Mouse (Mus musculus) adrenal gland, postnatal 4 days (tissue): ENCODE results near the gene Raly. TPM values are rescaled to one million over a fixed set of nuclear protein-coding genes. Genes with fewer than 3 reads are reported as not detected.

Experiments
- DNase-seq, 2 experiments: peaks; one replicate each; pipeline ENCODE4 v3.0.0; 2021 to 2022; ENCODE audit warnings: low spot score in 2 of 2, mixed read lengths in 2 of 2
- long read RNA-seq, 2 experiments: library from polyadenylated mRNA; stranded (forward); transcript quantifications; one replicate each; pipeline ENCODE4 v2.0.0; 2021
- total RNA-seq, 2 experiments: library from RNA; stranded (reverse); gene quantifications; 2 replicates each; pipeline ENCODE4 v1.2.3; 2021

Raly gene
- 100 to 1,000 TPM; 216 to 223 TPM for total RNA-seq
- long read RNA-seq, experiment 1, partial matches to known transcripts: 1 of 13 reads
- long read RNA-seq, experiment 1, other reads (novel, unspliced or antisense): 3 of 13 reads
- long read RNA-seq, experiment 2, partial matches to known transcripts: 2 of 9 reads
- long read RNA-seq, experiment 2, other reads (novel, unspliced or antisense): 1 of 9 reads

DNA sequence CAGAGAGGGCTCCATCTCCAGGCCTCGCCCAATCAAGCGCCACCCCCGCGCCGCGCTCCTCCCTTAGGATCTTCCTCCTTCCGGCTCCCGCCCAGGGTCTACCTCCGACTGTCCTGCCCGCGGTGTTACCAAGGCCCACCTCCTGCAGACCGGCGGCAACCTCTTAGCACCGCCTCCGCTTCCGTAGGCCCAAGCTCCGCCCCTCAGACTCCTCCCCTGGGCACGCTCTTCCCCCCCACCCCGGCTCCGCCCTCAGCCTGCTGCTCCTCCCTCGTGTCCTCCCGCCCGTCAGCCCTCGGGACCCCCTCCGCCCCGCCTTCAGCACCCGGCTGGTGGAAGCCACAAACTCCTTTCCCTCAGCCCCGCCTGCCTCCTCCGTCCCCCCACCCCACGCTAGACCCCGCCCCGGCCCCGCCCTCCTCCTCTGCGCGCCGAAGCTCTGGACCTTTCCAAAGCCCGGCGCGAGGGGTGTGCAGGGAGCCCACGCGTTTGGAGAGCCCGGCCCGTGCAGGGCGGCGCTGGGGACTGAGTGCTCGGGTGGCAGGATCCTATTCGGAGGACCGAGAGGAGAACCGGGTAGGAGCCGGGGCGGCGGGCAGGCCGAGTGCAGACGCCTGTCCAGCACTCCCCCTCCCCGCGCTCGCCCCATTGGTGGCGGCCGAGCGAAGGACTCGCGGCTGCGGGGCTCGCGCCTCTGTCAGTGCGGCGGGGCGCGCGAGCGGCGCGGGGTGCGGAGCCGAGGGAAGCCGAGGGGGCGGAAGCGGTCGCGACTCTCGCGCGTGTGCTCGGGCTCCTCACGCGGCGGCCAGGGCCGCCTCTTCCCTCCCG lies at the start of gene Raly, which contains the start of gene a:
TSS of gene Raly (plus strand) at position 441 of the 828 bp plus-strand sequence.
TSS of gene a (plus strand) at position 747 of the 828 bp plus-strand sequence.
- peak; percentile 88 to 97 for DNase-seq

DNA sequence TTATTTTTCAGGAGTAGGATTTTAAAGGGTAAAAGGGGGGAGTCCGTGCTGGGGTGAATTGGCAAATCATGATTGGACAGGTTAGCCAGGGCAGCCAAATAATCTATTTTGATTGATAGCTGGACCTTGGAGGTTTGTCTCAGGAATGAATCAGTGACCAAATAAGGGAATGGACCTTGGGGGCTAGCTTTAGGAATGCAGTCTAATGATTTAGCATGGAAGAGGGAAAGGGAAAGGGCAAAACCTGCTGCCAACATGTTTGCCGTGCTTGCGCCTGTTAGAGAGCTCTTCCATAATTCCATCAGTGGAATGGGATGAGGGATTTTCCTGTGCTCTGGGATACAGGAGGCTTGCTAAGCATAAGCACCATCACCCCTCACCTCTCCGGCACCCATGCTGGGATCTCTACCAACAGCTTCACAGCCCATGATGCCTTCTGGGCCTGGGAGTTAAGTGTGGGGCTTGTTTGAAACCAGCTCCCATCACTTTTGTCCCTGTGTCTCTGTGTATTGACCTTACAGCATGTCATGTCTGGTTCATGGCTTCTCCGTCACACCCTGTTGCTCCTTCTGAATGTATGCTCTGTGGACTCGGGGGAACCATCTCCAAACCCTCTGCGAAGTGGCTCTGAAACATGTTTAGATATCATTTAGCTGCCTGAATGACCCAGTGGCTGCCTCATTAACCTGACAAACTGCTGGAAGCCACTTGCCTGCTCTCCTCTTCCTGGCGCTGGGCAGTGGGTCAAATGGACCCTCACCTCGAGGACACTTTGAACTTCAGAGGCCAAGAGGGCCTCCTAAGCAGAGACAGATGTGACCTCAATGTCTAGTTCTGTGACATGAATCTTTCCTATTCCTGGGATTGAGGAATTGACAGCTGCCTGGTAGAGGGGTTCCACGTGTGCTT lies 47.7 kb upstream of the Raly start:
- DNase-seq: no peak

DNA sequence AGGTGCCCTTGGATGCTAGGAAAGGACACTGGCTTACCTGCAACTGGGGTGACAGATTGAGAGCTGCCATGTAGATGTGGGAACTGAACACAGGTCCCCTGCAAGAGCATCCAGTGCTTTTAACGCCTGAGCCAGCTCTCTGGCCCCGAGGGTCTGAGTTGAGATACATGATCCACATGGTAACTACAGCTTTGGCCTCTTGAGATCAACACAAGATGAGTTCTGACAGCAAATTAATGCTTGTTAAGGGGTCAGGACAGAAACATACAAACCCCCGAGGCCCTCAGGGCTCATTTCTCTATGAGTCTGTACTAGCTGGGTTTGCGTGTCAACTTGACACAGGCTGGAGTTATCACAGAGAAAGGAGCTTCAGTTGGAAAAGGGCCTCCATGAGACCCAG lies 47.0 kb upstream of the Raly start:
- DNase-seq: no peak

DNA sequence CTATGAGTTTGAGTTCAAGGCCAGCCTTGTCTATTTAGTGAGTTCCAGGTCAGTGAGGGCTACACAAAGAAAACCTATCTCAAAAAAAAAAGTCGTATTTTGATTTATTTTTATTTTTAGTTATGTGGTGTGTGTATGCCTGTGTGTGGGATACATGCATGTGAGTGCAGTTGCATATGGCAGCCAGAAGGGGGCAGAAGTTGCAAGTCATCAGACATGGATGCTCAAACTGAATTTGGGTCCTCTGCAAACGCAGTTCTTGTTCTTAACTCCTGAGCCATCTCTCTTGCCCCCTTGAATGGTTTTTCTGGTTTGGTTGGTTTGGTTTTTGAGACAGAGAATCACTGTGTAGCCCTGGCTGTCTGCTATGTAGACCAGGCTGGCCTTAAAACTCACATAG lies 42.5 kb upstream of the Raly start:
- no peak for DNase-seq

DNA sequence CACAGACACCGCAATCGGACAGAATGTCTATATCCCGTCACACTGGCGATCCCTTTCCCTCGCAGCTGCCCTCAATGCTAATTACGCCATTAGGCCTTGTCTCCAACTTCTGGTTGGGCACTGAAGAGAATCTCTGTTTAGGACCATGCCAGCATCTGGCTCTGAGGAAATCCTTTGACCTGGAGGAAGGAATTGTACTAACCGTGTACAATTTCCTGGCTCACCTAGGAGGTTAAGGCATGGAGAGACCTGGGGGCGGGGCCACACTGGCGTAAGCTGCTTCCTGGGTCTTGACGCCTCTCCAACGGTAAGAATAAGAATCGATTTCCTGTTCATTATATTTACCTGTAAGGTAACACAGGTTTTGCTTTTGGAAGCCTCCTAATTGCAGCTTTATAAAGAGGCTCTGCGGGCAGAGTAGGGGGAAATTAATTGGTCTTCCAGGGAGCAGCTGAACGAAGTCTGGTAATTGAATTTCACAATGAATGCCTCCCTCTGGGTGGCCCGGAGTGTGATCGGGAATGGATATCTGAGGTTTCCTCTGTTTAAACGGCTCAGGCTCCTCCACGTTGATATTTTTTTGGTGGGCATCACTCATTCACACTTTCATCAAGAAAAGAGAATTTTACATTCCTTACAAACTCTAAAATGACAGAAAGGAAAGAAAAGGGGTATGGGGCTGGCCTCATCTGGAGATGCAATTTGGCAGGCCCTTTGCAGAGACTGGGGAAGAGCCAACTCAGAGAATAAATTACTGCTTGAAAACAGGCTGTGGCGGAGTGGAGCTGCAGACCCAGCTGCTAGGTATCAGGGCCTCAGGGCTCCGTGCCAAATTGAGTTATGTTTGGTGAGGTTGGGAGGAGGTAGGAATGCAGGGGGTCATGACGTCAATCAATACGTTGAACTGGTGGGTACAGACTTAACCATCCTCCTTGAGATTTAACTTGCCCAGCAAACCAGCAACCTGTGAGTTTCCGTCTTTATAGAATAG lies 41.6 kb upstream of the Raly start:
- DNase-seq: no peak

DNA sequence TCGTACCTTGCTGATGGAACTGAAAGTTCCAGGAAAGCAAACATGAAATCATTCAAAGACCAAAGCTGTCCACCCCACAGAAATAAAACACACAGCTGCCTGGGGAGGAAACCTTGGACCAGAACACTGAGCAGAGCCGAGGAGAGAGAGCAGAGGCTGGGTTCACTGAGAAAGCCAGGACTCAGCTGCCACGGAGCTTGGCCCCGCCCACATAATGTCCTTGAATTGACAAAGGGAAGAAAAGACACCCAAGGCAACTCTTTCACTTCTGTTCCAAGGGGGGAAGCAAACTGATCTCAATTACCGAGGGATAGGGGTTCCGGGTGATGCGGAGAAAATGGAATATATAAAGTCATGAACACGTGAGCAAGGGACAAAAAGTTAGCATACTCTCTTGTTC lies 39.0 kb upstream of the Raly start:
- DNase-seq: peak in 1 of 2 experiments; percentile 28

DNA sequence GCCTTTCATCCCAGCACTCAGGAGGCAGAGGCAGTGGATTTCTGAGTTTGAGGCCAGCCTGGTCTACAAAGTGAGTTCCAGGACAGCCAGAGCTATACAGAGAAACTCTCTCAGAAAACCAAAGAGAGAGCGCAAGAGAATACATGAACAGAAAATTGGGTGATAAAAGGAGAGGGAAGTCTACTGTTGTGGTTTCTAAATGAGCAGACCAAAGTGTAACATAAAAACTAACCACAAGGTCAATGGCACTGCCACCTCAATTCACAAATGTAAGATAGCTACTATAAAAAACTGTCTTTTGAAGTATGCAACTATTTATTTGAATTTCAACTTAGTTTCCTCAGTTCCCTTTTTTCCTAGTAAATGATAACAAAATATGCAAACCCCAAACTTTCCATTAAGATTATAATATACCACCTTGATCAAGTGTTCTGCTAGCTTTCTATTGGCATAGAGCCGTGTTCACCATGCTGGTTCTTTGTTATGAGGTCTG lies 36.8 kb upstream of the Raly start:
- no peak for DNase-seq

DNA sequence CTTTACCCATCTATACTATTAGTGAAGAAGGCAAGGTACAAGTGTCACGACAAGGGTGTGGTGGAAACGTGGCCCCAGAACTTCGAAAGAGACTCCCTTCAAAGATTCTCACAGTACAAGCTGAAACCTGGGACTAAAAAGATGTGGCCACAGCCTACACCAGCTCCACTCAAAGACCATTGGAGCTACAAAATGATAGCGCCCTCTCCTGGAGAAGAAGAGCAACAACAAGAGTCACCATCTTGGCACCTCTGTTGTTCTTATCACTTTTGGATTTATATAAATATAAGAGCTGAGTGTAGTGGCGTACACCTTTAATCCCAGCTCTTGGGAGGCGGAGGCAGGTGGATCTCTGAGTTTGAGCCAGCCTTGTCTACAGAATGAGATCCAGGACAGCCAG lies 35.1 kb upstream of the Raly start:
- no peak for DNase-seq

DNA sequence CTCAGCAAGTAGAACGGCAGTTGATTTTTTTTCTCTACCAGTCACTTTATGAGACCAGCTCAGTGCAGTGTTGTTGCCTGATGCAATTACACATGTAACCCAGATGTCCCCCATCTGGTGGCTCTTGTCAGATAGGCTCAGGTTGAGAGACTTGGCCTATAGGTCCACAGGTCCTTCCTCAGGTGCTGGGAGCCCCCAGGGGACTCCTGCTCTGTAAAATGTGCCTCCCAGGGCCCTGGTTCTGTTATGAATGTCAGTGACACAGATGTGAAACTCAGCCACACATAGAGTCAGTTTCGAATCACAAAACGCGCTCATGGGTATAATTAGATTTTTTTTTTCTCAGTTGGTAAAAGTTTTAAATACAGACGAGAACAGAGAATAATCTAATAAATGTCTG lies 33.2 kb upstream of the Raly start:
- DNase-seq: no peak

DNA sequence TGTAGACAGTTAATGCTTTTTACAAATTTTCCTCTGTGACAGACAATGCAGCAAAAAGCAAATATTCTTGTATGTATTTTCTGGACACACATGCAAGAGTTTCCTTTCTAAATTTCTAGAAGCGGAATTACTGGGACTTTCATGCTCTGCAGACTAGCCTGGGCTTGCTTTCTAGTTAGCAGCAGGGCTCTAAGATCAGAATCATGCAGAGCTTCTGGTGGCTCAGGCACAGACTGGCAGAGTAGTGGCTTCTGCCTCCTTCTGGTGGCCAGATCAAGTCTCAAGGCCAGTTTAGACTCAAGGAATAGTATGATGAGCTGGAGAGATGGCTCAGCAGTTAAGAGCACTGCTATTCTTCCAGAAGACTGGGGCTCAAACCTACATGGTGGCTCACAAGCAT lies 32.4 kb upstream of the Raly start:
- no peak for DNase-seq

DNA sequence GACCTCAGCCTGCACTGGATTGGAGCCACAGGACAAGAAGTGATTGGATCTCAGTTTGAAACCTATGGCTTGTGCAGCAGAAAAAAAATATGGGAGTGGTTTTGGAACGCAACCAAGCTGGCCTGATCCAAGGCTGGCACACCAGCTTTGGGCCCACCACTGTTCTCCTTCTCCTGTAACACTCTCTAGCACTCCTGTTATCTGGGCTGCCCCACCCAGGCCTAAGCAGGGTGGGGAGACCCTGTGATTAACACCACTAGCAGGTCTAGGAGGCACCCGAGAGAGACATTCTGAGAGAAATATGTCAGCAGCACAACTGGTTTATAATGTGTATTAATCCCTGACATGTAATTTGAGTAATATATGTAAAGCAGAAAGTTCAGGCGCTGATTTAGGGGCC lies 27.7 kb upstream of the Raly start:
- DNase-seq: no peak

DNA sequence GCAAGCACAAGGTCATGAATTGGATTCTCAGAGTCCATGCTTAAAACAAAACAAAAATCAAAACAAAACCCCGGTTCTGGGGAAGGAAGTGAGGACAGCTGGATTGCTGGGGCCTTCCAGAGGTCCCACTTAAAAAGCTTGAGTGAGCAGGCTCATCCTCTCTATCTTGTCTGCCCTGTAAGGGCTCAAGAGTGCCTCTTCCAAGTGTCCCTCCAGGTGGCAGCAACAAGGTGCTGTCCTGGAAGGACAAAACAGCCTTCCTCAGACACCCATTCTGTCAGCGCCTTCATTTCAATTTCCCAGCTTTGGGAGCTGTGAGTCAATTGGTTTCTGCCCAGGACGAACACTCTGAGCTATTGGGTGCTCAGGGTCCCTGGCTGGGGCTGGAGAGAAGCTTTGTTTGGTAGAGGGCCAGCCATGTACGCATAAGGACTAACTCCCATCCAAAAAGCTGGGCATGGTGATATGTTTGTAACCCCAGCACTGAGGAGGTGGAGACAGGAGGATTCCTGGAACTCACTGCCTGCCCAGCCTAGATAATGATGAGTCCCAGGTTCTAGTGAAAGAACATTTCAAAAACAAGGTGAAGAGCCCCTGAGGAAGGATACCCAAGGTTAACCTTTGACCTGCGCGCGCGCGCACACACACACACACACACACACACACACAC lies 25.9 kb upstream of the Raly start:
- no peak for DNase-seq

DNA sequence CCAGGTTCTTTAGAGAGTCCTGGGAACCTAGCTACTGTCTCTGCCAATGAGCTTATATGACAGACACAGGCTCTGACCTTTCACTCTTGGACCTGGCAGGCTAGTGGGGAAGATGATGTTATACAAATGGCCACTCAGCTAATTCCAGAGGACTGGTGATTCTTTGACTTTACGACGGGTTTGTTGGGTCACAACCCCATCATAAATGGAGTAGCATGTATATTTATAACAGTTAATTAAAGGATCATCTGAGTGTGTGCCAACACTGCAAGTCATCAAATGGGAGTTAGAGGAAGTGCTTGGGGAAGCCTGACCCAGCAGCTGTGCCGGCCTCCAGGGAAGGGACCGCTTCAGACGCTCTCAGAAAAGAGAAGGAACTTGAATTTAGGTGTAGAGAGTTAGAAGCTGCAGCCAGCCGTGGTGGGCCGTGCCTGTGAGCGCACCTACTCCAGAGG lies 25.3 kb upstream of the Raly start:
- no peak for DNase-seq

DNA sequence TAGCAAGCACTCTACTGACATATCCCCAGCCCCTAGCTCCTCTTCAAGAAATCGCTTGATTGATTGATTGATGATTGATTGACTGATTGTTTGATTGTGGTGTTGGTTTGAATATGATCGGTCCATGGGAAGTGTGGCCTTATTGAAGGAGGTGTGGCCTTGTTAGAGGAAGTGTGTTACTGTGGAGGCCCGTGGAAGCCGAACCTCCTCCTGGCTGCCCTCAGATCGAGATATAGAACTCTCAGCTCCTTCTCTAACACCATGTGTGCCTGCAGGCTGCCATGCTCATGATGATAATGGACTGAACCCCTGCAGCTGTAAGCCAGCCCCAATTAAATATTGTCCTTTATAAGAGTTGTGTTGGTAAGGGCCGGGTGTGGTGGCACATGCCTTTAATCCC lies 23.8 kb upstream of the Raly start:
- no peak for DNase-seq

DNA sequence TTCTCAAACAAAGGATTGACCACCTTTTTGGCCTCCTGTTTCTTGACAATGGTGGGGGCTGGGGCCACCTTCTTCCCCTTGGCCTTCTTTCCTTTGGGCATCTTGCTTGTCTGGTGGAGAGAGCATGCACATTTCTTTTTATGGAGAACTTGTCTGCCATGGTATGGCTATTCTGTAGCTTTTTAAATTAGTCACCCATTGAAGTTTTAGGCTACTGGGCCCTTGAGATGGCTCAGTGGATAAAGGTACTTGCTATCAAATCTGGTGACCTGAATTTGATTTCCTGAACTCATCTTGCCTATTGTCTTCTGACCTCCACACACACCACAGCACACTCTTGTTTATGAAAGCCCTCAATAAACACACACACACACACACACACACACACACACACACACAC lies 21.0 kb upstream of the Raly start, which contains the start of gene Gm14214:
TSS of gene Gm14214 (minus strand) at position 101 of the 400 bp plus-strand sequence.
- DNase-seq: no peak

DNA sequence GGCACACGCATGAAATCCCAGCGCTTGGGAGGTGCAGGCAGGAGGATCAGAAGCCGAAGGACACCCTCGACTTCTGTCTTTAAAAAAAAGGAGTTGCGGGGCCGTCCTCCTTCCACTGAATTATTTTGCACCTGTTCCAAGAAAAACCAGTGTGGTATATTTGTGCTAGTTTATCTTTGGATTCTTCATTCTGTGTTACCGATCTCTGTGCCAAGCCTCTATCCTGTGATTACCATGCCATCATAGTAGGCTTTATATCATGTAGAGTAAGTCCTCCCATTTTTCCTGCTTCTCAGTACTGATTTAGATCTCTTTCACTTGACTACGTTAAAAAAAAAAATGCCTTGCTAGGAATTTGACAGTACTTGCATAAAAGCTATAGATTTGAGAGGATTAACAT lies 19.3 kb upstream of the Raly start:
- DNase-seq: no peak

DNA sequence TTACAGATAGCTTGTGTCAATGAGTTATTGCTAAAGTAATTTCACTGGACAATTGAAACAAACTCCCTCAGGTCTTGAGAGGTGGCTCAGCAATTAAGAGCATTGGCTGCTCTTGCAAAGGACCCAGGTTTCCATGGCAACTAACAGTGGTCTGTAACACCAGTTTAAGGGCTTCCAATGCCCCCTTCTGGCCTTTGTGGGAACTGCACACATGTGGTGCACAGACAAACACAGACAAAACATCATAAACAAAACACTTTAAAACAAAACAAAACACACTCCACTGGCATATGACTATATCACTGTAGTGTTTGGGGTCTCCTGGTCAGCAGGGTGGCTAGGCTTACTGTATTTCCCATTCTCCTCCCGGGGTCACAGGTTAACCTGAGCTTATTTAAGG lies 16.9 kb upstream of the Raly start:
- no peak for DNase-seq

DNA sequence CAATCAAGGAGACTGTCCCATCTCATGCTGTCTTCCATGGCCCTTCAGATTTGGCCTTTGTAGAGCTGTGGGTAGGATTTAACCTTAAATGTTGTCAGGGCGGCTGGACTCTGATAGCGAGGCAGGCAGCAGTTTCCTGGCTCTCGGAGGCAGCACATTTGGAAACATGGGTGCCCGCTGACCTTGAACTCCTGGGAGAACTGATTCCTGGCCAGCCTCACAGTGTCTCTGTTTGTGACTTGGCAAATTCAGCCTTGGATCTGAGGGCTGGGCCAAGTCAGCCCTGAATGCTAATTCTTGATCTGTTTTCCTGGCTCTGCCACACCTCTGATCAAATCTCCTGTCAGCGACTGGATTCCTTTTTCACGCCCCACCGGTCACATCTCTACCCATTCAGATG lies 14.4 kb upstream of the Raly start:
- DNase-seq: no peak

DNA sequence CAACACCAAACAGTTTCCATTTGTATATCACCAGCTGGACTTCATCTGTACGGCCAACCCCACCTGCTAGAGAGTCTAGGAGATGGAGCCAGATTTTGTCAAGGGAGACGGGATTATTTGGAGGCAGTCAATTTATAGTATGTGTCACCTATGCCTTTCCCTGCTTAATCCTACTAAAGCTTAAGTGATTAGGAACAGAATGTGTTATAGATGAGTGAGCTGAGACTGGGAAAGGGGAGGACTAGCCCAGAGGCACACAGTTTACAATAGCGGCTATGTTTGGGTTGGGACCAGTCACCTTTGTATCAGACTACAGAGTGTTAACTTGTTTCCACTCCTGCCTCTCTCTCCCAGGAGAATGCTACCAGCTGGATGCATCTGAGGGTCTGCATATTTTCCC lies 11.2 kb upstream of the Raly start:
- no peak for DNase-seq

DNA sequence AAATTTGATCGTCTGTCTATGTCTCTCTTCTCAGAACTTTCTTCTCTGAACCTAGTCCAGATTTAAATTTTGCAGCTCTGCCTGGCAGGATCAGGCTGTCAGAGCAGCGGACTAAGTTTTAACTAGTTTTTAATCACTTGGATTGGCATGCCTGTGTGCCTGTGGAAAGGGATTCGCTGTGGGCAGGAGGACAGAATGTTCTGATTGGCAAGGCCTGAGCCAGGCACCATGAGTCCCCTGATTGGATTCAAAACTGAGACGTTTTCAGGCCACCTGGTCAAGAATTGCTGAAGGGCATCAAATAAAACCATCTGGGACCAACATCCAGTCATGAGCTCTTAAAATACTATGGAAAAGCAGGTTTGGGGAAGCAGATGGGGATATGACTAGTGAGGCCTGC lies 8.5 kb upstream of the Raly start:
- no peak for DNase-seq
